Mouse (Mus musculus): ENCODE measurements at regions not wholly inside any gene's neighbourhood (a gene's known extent, or its start where the extent isn't known, plus 50 kb on each side); places are given as distances from the start of the nearest gene placed in this dataset.

GRCm38 (mm10) chr16:86701700-86702099 is 652.3 kb upstream of the N6amt1 start:
- TF ChIP-seq E2F4 (IDR thresholded peaks at IDR 0.05; ENCODE audit: insufficient read depth) (no peak), USF1 (IDR thresholded peaks at IDR 0.05; ENCODE audit: low read depth) (no peak), POLR2A (IDR thresholded peaks at IDR 0.05; ENCODE audit: insufficient read length, low read depth) (no peak), MYOG (IDR thresholded peaks at IDR 0.05; ENCODE audit: control insufficient read depth in 1 of 3, insufficient read depth in 1 of 3, insufficient read length in 2 of 3, low read depth in 2 of 3) (no peak)

Measured in myocyte (in vitro differentiated cells).